Mouse (Mus musculus) 3134 (cell line): ENCODE data around the gene Exosc8.
A peak's percentile ranks its signal among the peaks of the same experiment; 100 is the strongest.
"Not testable (repeated sequence)": the region's sequence is repeated elsewhere in the genome, so short reads cannot be mapped to it uniquely, and the experiment has no call there.

ENCODE experiments used
- DNase-seq: peaks from one replicate; pipeline ENCODE4 v3.0.0-alpha.2; 2011; ENCODE audit warnings: low spot score; ENCODE audit not compliant: insufficient read length; ENCODE audit errors: extremely low read depth

Exosc8 gene

DNA sequence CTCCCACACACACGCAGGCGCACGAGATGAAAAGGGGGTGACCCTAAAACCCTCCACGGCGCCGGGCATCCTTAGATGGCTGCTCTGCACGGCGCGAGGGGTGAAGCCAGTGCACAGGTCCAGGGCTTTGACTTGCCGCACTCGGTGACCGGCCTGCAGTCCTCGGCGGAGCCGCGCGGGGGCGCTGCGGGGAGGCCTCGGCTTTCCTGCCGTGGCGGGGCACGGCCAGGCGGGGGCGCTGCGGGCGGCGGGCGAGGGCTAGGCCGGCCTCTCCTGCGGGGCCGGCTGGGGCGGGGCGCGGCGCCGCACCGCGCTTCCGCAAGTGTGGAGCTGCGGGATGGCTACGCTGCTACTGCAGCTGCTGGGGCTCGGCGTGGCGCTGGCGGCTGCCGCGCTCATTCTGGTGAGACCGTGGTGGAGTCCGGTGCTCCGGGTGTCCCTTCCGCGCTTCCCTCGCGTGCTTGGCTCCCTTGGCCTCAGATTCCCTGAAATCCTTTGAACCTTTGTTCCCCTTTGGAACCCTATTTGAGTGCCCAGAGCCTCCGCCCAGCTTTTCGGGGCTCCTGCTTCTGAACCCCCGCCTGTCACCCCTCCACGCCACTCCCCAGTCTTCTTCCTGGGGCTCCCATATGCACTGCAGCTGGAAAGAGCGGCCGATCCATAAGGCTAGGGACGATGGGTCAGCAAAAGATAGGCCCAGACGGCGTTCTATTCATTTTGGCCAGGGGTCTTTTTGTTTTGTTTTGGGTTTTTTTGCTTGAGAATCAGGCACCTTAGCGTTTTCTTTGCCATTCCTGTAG, at the start of gene Exosc8, which contains the start of gene Alg5:
Gene Exosc8 (minus strand): TSS at position 147 of the 800 bp plus-strand sequence.
Gene Alg5 (plus strand): TSS at position 293 of the 800 bp plus-strand sequence.
- DNase-seq = no peak

DNA sequence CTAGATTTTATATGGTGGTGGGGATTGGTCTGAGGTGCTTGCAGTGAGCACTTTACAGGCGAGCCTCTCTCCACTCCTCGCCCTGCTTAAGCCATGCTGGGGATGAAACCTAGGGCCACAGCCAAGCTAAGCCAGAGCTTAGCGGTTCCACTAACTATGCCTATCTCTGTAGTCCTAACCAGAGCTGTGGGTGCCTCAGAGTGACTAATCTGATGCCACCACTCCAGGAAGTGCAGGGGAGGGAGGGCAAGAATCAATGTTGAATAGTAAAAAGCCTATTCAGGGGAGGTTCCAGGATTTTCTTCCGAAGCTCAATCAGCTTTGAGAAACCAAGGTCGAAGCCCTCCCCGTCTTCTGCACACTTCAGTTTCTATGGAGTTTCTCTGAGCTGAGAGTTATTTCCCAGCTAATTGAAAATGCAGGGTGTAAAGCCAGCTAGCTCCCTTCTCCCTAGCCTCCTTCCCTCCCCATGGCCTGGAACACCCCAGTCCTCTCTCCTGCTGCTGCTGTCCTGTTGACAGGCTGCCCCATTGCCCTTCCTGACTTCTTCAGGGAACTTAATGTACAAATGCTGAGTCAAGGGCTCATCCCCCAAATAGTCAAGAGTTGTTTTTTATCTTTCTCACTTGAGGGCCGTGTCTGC, 40.9 kb upstream of the Exosc8 start:
- no peak for DNase-seq

DNA sequence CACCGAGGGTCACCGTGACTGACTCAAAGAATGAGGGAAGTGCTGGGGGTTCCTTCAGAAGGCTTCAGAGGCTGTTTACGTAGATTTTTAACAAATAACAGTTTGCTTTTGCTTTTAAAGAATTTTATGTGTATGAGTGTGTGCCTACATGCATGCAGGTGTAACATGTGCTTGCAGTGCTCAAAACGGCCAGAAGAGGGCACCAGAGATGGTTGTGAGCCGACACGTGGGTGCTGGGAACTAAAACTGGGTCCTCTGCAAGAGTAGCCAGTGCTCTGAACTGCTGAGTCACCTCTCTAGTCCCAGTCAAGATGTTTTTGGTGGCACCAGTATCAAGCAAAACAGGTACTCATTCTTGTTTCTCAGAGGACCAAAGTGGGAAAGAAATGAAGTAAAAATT, 38.4 kb upstream of the Exosc8 start:
- DNase-seq = no peak

DNA sequence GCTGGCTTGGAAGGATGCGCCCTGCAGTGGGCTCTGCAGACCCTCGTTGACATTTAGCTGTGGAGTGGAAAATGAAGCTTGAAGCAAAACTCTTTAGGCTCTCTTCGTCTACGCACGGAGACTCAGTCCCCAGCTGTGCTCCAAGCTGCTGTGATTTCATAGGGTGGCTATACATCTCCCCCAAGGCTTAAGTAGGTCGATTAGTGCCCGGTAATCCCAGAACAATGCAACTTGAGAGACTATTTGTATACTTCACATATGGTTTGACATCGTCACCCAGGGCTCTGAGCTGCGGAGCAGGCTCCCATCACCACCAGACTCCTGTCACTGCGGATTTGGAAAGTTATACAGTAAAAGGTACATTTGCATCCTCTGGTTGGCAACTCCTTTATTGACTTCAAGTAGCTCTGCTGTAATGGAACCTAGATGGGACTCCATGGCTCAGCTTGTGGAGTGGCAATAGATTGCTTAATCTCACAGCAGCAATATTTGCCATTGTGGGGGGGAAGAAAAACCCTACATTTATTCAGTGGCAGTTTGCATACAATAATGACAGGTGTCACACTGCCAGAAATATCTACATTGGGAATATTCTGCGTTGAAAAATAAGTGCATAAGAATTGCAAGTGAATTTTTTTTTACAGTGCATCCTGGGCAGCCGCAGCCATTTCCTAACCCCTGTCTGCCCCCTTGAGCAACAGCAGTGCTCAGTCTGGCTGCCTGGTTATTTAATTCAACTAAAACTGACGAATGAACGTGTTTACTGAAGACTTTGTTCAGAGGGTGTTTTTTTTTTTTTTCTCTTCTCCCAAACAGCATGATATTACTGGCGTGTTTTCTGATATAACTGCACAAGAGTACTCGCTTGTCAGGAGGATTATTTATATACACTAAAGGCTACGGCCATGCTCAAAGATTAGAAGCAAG, 34.4 kb upstream of the Exosc8 start:
- DNase-seq = no peak

DNA sequence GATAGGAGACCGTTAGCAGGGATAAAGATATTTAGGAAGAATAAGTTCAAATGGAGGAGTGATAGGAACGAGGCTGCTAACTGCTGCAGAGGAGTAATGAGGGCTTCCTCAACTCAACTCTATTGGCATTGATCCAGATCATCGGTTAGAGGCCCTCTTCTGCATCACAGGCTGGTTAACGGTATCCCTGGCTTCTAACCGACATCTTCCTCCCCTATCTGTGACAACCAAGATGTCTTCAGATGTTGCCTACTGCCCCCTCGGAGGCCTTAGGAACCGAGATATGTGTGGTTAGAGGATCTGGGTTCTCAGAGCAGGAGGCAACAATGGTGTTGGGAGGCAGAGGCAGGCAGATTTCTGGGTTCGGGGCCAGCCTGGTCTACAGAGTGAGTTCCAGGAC, 33.4 kb upstream of the Exosc8 start:
- no peak for DNase-seq

DNA sequence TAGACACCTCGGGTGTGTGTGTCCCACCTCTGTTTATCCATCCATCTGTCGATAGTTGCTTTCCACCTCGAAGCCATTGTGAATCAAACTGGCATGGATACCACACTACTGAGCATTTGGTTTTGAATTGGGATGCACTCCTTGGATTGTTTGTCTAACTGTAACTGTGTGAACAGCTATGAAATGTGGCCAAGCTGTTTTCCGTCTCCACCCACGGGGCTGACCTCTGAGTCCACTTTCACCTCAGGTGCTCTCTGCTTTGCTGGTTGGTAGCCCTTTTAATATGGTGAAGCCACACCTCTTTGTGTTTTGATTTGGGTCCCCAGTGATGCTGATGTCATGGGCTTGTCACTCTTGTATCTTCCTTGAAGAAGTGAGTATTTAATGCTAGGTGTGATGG, 31.6 kb upstream of the Exosc8 start:
- DNase-seq = no peak

DNA sequence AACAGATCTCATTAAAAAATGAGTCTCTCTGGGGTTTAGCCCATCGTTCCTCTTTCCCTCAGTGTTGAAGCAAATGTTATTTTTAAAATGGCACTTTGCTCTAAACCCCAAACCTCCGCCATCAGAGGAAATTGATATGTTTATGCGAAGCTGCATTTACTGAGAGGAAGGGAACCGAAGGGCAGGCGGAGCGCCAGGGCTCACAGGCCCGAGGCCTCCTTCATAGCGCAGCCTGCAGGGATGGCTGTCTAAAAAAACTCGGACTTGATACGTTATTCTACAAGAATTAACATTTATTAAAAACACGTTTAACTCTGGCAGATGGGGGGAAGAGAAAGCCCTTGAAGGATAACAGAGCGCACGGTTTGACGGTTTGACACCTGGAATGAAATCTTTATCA, 30.8 kb upstream of the Exosc8 start:
- DNase-seq = no peak

DNA sequence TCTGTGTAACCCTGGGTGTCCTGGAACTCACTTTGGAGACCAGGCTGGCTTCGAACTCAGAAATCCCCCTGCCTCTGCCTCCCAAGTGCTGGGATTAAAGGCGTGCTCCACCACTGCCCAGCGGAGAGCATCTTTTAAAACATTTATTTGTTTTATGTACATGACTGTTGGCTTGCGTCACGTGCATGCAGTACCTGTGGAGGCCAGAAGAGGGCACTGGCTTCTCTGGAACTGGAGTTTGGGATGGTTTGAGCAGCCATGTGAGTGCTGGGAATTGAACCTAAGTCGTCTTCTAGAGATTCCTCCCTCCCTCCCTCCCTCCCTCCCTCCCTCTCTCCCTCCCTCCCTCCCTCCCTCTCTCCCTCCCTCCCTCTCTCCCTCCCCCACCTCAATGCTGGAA, 30.3 kb upstream of the Exosc8 start:
- not testable (repeated sequence) for DNase-seq

DNA sequence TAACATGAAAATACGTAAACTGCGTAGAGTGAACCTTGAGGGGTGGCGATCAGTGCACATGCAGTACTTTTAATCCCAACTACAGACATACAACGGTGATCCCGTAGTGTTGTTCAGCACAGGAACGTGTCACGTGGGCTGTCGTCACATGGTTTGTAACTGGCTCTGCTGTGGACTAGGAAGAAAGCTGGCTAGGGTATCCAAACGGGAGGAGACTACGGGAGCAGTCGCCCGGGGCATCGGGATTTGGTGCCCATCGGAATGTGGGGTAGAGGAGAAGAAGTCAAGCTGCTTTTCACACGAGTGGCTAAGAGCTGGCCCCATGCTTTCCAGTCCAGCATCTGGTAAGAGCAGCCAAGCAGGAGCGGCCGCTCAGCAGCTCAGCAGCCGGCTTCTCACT, 29.2 kb upstream of the Exosc8 start:
- no peak for DNase-seq

DNA sequence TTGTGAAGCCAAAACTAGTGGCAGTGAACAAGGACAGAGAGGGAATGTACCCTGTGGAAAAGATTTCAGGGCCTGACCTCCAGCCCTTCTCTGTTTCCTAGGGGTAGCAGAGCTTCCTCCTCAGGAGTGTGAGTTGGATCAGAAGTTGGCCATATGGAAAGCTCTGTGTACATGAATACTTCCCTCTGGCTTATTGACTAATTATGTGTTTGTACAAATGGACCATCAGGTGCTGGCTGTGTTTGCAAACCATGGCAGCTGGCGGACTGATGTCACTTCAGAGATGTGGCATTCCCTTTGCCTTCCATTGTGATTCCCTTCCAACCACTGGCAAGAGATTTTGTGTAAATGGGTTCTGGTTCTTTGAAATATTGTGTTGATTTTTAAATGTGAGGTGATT, 26.1 kb upstream of the Exosc8 start:
- no peak for DNase-seq

DNA sequence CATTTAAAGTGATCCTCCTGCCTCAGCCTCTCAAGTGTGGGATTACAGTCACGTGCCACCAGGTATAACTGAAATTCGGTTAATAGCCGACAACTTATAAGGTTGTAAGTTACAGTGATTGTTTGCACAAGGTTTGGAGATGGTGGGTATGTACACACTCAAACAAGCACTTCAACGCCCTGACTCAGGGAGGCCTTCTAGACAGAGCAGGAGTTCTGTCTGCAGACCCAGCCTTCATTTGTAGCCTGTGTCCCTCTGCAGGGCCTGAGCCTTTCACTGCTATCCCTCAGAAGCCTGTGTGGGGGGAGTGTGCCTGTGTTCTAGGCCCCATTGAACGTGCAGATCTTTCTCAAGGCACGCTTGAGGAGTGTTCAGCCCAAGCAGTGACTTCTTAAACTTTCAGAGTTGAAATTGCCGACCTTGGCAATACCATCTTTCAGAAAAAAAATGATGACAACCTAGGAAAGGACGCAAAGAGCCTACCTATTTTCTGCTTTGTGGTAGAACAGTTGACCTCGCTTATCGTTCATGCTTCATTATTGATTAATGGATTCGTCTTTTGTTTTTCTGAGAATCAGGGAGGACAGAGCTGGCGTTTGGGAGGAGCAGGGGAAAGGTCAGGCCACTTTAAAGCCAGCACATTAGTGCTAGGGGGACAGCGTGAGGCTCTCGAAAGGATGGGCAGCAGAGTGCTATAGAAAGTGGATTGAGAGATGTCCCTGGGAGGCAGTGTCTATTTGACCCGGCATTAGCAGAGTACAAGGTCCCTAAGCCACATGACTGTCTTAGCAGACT, 25.3 kb upstream of the Exosc8 start:
- no peak for DNase-seq

DNA sequence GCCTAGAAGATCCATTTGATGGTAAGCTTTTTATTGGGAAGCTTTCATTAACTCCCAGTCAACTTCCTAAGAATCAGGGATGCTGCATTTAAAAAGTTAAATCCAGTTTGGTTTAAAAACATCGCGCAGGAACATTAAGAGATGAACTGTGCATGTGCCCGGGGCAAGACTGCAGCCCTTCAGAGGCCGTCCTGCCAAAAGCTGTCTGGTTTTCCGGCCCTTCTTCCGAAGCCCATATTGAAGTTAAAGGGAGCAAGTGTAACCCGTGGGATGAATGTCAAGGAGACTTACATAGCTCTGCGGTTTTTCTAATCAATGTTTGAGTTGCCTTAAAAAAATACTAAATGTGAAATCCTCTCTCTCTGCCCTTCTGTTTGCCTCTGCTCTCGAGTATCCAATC, 24.0 kb upstream of the Exosc8 start:
- no peak for DNase-seq

DNA sequence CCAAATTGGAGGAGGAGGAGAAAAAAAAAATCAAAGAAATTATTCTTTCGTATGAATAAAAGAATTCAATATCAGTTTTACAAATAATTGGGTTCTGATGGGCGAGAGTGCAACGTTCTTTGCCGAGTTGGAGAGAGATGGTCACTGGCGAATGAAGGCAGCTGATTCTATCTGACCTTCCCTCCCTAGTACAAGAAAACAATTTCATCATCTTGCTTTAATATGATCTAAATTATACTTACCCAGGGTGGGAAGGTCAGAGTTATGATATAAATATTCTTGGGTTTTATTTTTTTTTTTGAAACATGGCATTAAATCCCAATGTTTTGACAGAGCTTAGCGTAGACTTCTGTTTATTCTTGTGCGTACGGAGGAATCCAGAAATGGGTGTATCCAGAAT, 22.3 kb upstream of the Exosc8 start:
- DNase-seq = no peak

DNA sequence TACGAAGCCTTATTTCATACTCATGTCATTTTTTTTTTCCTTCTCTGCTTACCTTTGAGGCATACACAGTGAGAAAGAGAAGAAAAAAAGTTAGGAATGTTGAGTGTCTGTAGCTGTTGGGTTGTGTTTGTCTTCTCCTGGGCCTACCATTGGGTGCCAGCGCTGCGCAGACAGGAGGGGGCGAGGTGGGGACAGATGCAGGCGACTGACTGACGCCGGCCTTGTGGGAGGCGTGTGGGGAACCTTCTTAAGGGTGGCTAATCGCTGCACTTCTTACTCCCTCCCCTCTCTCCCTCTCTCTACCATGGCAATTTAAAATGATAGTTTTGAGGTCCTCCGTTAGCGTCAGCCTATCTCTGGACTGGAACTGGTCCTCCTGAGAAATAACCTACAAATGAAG, 20.9 kb upstream of the Exosc8 start:
- peak; percentile 66 for DNase-seq

DNA sequence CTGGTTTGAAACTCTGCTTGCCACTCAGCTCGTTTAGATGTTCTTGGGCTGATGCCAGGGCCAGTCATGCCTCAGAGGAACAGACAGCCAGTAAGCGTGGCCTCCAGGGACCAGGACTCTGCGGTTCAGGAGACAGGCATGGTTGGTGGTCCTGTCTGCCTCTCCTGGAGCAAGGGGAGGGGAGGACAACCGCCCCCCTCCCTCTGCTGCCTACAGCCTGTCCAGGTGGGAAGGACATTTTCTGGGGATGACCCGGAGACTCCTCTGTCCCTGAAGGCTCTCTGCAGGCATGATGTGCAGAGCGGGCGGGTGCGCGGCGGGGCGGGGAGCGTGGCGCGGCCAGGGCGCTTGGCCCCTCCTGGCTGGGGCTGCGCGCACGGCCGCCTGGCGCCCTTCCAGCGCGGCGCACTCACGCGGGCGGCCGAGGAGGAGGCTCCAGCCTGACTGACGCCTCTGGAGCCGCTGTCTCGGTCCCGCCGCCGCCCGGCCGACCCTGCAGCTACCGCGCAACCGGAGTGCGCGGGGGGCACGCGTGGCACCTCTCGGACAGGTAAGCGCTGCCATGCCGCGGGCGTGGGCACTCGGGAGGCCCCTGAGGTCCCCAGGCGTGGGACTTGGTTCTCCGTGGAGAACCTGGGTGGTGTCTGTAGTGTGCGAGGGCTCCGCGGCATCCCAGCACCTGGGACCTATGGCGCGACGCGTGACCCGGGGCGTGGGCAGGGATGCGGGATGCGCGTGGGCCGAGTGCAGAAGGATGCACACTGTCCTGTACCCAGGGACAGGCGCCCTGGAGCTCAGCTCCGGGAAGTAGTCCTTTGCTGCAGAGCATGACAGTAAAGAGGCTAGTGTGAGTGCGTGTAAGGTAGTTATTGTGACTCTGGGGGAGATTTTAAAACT, 20.2 kb upstream of the Exosc8 start, which contains the start of gene Smad9:
Gene Smad9 (plus strand): TSS at position 438 of the 897 bp plus-strand sequence.
- DNase-seq = peak; percentile 86

DNA sequence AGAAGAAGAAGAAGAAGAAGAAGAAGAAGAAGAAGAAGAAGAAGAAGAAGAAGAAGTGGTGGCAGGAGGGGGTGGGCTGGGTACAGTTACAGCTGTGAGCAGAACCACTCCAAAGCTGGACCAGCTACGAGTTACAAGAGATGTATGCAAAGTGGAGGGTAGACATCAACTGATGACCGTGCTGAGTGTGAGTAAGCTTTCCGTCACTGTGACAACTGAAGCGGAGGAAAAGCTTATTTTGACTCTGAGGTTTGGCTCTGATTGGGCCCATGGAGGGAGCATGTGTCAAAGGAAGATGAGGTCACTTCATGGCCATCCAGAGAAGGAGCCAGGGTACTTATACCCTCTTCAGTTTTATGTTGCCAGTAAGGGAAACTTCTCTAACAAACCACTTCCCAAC, 18.2 kb upstream of the Exosc8 start:
- DNase-seq = peak; percentile 19

DNA sequence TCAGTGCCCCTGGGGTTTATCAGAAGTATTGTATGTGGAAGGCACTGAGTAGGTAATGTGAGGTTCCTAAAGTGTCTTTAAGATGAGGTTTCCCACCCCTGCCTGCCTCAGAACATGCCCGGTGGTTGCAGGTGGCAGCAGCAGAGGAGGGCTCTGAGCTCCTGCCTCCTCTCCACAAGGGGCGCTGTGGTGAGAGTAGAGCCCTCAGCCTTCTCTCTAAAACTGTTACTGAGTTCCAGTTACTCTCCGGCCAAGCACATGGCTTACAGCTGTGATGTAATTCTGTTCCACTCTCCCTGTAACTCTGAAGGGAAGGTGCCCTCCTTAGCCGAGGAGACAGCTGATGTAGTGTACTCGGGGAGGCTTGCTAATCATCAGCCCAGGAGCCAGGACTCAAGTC, 10.6 kb upstream of the Exosc8 start:
- DNase-seq = no peak

DNA sequence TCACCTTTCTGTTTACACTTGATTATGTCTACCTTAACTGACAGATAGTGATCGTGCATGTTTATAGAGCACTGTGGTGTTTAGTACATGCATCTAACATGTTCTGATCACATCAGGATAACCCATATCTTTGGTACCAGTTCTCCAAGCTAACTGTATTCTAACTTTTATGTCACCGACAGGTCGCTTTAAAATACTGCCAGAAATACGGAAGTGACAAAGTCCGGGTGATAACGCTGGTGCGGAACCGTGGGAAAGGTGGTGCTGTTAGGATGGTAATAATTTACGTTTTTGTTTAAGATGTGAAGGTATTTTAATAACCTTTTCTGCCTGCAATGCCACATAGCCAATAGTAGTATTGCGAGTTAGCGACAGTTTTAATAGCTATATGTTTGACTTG, 6.8 kb upstream of the Exosc8 start:
- no peak for DNase-seq

DNA sequence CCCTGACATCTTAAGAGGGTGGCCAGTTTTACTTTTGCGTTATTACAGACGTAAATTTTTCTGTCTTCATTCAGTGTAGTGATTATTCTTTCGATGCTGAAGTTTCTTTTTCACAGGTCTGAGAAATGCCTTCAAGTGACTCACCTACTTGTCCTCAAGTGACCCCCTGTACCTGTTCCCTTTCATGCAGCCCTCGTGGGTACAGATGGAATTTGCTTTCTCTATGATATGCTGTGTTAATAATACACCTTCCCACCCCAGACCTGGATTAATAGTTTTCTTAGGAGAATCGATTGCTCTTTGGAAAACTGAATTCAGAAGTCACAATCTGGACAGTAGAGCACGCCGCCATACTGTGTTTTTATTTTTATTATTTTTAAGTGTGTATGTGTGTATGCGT, 2.1 kb upstream of the Exosc8 start:
- DNase-seq = no peak
